Mouse (Mus musculus): ENCODE results near the gene Hs6st3. TPM values are rescaled to one million over a fixed set of nuclear protein-coding genes. Genes with fewer than 3 reads are reported as not detected.

Hs6st3 gene
- total and polyA plus RNA-seq, 2 experiments from 2014 or later = not detected

GRCm38 (mm10) chr14:119361414-119361813 lies 223.3 kb downstream of the Hs6st3 start:
- WGBS = 79% methylated on average over 4 of the region's 4 CpGs
- Histone ChIP-seq H3K27me3 (ENCODE audit: control insufficient read depth, insufficient read depth, low read length) (no peaks in the 10 kb centered on the region), H3K36me3 (replicated peaks; ENCODE audit: control insufficient read depth, insufficient read depth, low read length) (no peaks in the 10 kb centered on the region), H3K4me1 (ENCODE audit: control insufficient read depth, insufficient read depth) (no peaks in the 10 kb centered on the region), H3K9me3 (replicated peaks; ENCODE audit: control insufficient read depth, low read length) (no peaks in the 10 kb centered on the region), H3K9ac (replicated peaks; ENCODE audit: low read depth, low read length) (no peak overlapping the region), H3K27ac (ENCODE audit: low read depth) (no peak overlapping the region), H3K4me2 (ENCODE audit: low read depth, low read length) (no peak overlapping the region), H3K4me3 (ENCODE audit: low read depth, low read length) (no peak overlapping the region)
- DNase-seq (ENCODE audit: low spot score) (no peak), ATAC-seq (ENCODE audit: insufficient read depth, low read depth) (no peak)
- TF ChIP-seq CTCF (IDR thresholded peaks at IDR 0.05; ENCODE audit: low read depth) (no peak), EP300 (IDR thresholded peaks at IDR 0.05; ENCODE audit: low read depth) (no peak)

- Histone ChIP-seq H3K27ac (ENCODE audit: low read depth) (no peak overlapping the region), H3K9me3 (replicated peaks; ENCODE audit: control insufficient read depth, low read length) (no peaks in the 10 kb centered on the region), H3K4me1 (ENCODE audit: control insufficient read depth, insufficient read depth) (no peaks in the 10 kb centered on the region), H3K36me3 (replicated peaks; ENCODE audit: control insufficient read depth, insufficient read depth, low read length) (no peaks in the 10 kb centered on the region), H3K4me3 (ENCODE audit: low read depth, low read length) (no peak overlapping the region), H3K4me2 (ENCODE audit: low read depth, low read length) (no peak overlapping the region), H3K27me3 (ENCODE audit: control insufficient read depth, insufficient read depth, low read length) (no peaks in the 10 kb centered on the region), H3K9ac (replicated peaks; ENCODE audit: low read depth, low read length) (no peak overlapping the region)
- no peak for TF ChIP-seq EP300 (IDR thresholded peaks at IDR 0.05; ENCODE audit: low read depth)
- no peak for TF ChIP-seq CTCF (IDR thresholded peaks at IDR 0.05; ENCODE audit: low read depth)
- ATAC-seq (ENCODE audit: insufficient read depth, low read depth) (no peak), DNase-seq (ENCODE audit: low spot score) (no peak)
- WGBS = 76% methylated on average over 3 of the region's 3 CpGs
Observed at GRCm38 (mm10) chr14:119367866-119368425, 229.8 kb downstream of the Hs6st3 start.

- no peak overlapping the region for H3K9ac ChIP-seq (replicated peaks; ENCODE audit: low read depth, low read length)
- H3K27ac ChIP-seq (ENCODE audit: low read depth) = no peak overlapping the region
- no peak overlapping the region for H3K4me3 ChIP-seq (ENCODE audit: low read depth, low read length)
- WGBS = 63% methylated on average over 8 of the region's 8 CpGs
- no peaks in the 10 kb centered on the region for H3K4me1 ChIP-seq (ENCODE audit: control insufficient read depth, insufficient read depth)
- H3K36me3 ChIP-seq (replicated peaks; ENCODE audit: control insufficient read depth, insufficient read depth, low read length) = no peaks in the 10 kb centered on the region
- TF ChIP-seq EP300 (IDR thresholded peaks at IDR 0.05; ENCODE audit: low read depth) (no peak), CTCF (IDR thresholded peaks at IDR 0.05; ENCODE audit: low read depth) (no peak)
- H3K9me3 ChIP-seq (replicated peaks; ENCODE audit: control insufficient read depth, low read length) = no peaks in the 10 kb centered on the region
- DNase-seq (ENCODE audit: low spot score) = no peak
- ATAC-seq (ENCODE audit: insufficient read depth, low read depth) = no peak
- H3K27me3 ChIP-seq (ENCODE audit: control insufficient read depth, insufficient read depth, low read length) = no peaks in the 10 kb centered on the region
- H3K4me2 ChIP-seq (ENCODE audit: low read depth, low read length) = no peak overlapping the region
Observed at GRCm38 (mm10) chr14:119369274-119369673, 231.1 kb downstream of the Hs6st3 start.

GRCm38 (mm10) chr14:119370013-119370412 lies 231.9 kb downstream of the Hs6st3 start:
- Histone ChIP-seq H3K9ac (replicated peaks; ENCODE audit: low read depth, low read length) (no peak overlapping the region), H3K36me3 (replicated peaks; ENCODE audit: control insufficient read depth, insufficient read depth, low read length) (no peaks in the 10 kb centered on the region), H3K27ac (ENCODE audit: low read depth) (no peak overlapping the region), H3K4me2 (ENCODE audit: low read depth, low read length) (no peak overlapping the region), H3K27me3 (ENCODE audit: control insufficient read depth, insufficient read depth, low read length) (no peaks in the 10 kb centered on the region), H3K4me3 (ENCODE audit: low read depth, low read length) (no peak overlapping the region), H3K9me3 (replicated peaks; ENCODE audit: control insufficient read depth, low read length) (no peaks in the 10 kb centered on the region), H3K4me1 (ENCODE audit: control insufficient read depth, insufficient read depth) (no peaks in the 10 kb centered on the region)
- DNase-seq (ENCODE audit: low spot score) (no peak), ATAC-seq (ENCODE audit: insufficient read depth, low read depth) (no peak)
- TF ChIP-seq EP300 (IDR thresholded peaks at IDR 0.05; ENCODE audit: low read depth) (no peak), CTCF (IDR thresholded peaks at IDR 0.05; ENCODE audit: low read depth) (no peak)
- 78% methylated on average over 7 of the region's 7 CpGs for WGBS

- Histone ChIP-seq H3K27me3 (ENCODE audit: control insufficient read depth, insufficient read depth, low read length) (no peaks in the 10 kb centered on the region), H3K4me2 (ENCODE audit: low read depth, low read length) (no peak overlapping the region), H3K27ac (ENCODE audit: low read depth) (no peak overlapping the region), H3K9ac (replicated peaks; ENCODE audit: low read depth, low read length) (no peak overlapping the region), H3K9me3 (replicated peaks; ENCODE audit: control insufficient read depth, low read length) (no peaks in the 10 kb centered on the region), H3K4me1 (ENCODE audit: control insufficient read depth, insufficient read depth) (no peaks in the 10 kb centered on the region), H3K36me3 (replicated peaks; ENCODE audit: control insufficient read depth, insufficient read depth, low read length) (no peaks in the 10 kb centered on the region), H3K4me3 (ENCODE audit: low read depth, low read length) (no peak overlapping the region)
- ATAC-seq (ENCODE audit: insufficient read depth, low read depth) (no peak), DNase-seq (ENCODE audit: low spot score) (no peak)
- no peak for TF ChIP-seq CTCF (IDR thresholded peaks at IDR 0.05; ENCODE audit: low read depth)
- no peak for TF ChIP-seq EP300 (IDR thresholded peaks at IDR 0.05; ENCODE audit: low read depth)
- WGBS = 69% methylated on average over 2 of the region's 2 CpGs
Observed at GRCm38 (mm10) chr14:119379303-119379702, 241.2 kb downstream of the Hs6st3 start.

GRCm38 (mm10) chr14:119401618-119402017 lies 263.5 kb downstream of the Hs6st3 start:
- H3K4me2 ChIP-seq (ENCODE audit: low read depth, low read length) = no peak overlapping the region
- no peaks in the 10 kb centered on the region for H3K36me3 ChIP-seq (replicated peaks; ENCODE audit: control insufficient read depth, insufficient read depth, low read length)
- H3K27ac ChIP-seq (ENCODE audit: low read depth) = no peak overlapping the region
- H3K27me3 ChIP-seq (ENCODE audit: control insufficient read depth, insufficient read depth, low read length) = no peaks in the 10 kb centered on the region
- no peaks in the 10 kb centered on the region for H3K4me1 ChIP-seq (ENCODE audit: control insufficient read depth, insufficient read depth)
- H3K4me3 ChIP-seq (ENCODE audit: low read depth, low read length) = no peak overlapping the region
- no peaks in the 10 kb centered on the region for H3K9me3 ChIP-seq (replicated peaks; ENCODE audit: control insufficient read depth, low read length)
- DNase-seq (ENCODE audit: low spot score) (no peak), ATAC-seq (ENCODE audit: insufficient read depth, low read depth) (no peak)
- WGBS = 69% methylated on average over 10 of the region's 10 CpGs
- no peak overlapping the region for H3K9ac ChIP-seq (replicated peaks; ENCODE audit: low read depth, low read length)
- TF ChIP-seq CTCF (IDR thresholded peaks at IDR 0.05; ENCODE audit: low read depth) (no peak), EP300 (IDR thresholded peaks at IDR 0.05; ENCODE audit: low read depth) (no peak)
